Mouse (Mus musculus): ENCODE results near the gene Fstl4. TPM values are rescaled to one million over a fixed set of nuclear protein-coding genes. Genes with fewer than 3 reads are reported as not detected.

Gene Fstl4
- polyA plus RNA-seq, 1 experiment from 2014 or later: 5.7 TPM

DNA sequence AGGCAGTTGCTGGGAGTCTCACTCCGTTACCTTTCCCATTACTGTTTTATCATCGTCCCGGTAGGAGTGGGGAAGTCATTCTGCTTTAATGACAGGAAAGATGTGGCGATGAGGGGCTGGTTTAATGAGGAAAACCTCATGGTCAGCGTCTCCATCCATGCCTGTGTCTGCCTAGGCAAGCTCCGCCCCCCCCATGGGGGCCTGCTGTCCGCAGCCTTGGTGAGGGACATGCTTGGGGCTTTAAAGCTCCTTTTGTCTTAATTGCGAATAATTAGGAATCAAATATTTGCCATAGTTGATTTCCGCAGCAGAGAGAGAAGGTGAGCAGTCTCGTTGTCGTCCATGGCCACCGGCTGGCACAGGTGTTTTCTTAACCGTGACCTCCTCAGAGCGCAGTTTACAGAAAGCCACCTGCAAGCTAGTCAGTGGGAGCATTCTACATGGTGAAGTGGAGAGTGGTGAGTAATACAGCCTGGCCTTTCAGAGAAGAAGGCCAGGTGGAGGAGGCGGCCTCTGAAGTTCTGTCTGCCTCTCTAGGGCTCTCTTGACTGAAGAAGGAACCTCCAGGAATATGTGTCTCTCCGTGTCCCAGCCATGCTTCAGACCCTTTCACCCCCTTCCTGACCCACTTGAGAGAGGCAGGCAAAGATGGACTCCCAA is 232.1 kb downstream of the Fstl4 start:
- Histone ChIP-seq H3K9me3 (replicated peaks) (no peaks in the 10 kb centered on the region), H3K4me1 (replicated peaks) (no peaks in the 10 kb centered on the region), H3K27me3 (no peaks in the 10 kb centered on the region), H3K4me3 (no peak overlapping the region), H3K27ac (no peak overlapping the region), H3K36me3 (no peaks in the 10 kb centered on the region), H3K4me2 (no peak overlapping the region), H3K9ac (no peak overlapping the region)
- ATAC-seq (replicated peaks; ENCODE audit: insufficient number of reproducible peaks, insufficient read depth, low FRiP score, low read depth): no peak
- WGBS: 77% methylated on average over 16 of the region's 16 CpGs

DNA sequence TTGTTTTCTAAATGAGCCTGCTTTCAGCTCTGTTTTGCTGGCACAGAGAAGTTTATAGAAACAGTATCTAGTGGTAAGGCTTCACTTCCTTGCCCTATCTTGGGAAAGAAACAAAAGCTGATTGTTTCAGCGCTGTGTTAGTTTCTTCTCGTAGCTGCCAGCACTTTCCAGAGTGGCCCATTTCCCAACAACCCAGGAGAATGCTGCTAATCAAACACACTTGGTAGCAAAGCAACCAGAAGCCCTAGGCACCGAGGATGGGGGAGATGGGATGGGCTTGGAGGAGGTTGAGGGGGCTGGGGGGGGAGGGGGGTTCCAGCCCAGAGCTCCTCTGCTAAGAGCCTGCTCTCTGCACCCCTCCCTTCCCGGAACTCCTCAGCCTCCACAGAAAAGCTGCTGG is 233.0 kb downstream of the Fstl4 start:
- no peaks in the 10 kb centered on the region for H3K9me3 ChIP-seq (replicated peaks)
- H3K27ac ChIP-seq: no peak overlapping the region
- WGBS: 36% methylated on average over 4 of the region's 4 CpGs
- no peaks in the 10 kb centered on the region for H3K36me3 ChIP-seq
- ATAC-seq (replicated peaks; ENCODE audit: insufficient number of reproducible peaks, insufficient read depth, low FRiP score, low read depth): no peak
- H3K4me3 ChIP-seq: no peak overlapping the region
- H3K9ac ChIP-seq: no peak overlapping the region
- H3K27me3 ChIP-seq: no peaks in the 10 kb centered on the region
- no peaks in the 10 kb centered on the region for H3K4me1 ChIP-seq (replicated peaks)
- H3K4me2 ChIP-seq: no peak overlapping the region

DNA sequence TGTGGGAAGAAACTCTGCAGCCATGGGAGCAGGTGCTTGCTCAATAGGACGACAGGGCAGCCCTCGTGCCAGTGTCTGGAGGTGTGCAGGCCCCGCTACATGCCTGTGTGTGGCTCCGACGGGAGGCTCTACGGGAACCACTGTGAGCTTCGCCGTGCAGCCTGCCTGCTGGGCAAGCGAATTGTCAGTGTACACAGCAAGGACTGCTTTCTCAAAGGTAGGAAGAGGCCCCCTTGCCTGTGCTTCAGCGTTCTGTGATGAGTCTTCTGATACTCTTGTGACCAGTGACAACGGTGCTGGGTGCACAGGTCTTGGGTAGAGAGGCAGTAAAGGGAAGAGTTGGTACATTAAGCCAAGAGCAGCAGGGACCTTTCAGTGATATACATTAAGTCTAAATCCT is 235.8 kb downstream of the Fstl4 start:
- H3K27me3 ChIP-seq: no peaks in the 10 kb centered on the region
- 83% methylated on average over 11 of the region's 11 CpGs for WGBS
- H3K9ac ChIP-seq: no peak overlapping the region
- no peak overlapping the region for H3K4me3 ChIP-seq
- H3K27ac ChIP-seq: no peak overlapping the region
- H3K4me2 ChIP-seq: no peak overlapping the region
- no peaks in the 10 kb centered on the region for H3K36me3 ChIP-seq
- H3K9me3 ChIP-seq (replicated peaks): no peaks in the 10 kb centered on the region
- H3K4me1 ChIP-seq (replicated peaks): no peaks in the 10 kb centered on the region
- ATAC-seq (replicated peaks; ENCODE audit: insufficient number of reproducible peaks, insufficient read depth, low FRiP score, low read depth): no peak

DNA sequence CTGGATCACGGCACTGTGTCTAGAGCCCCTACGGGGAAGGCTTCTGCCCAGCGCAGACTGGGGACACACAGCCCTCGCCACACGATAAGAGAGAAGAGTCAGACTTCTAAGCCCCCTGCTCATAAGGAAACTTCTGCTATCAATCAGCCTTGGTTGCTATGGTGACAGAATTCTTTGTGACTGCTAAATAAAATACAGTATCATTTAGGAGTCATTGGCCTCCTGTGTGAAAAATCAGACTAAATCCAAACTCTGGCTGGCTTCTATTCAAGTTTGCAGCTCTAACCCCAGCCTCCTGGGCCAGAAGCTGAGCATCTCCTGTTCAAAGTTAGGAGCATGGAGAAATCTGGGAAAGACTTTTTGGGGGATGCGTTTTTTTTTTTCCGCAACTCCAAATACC is 238.9 kb downstream of the Fstl4 start:
- Histone ChIP-seq H3K36me3 (no peaks in the 10 kb centered on the region), H3K4me3 (no peak overlapping the region), H3K27ac (no peak overlapping the region), H3K9ac (no peak overlapping the region), H3K27me3 (no peaks in the 10 kb centered on the region), H3K4me1 (replicated peaks) (no peaks in the 10 kb centered on the region), H3K9me3 (replicated peaks) (no peaks in the 10 kb centered on the region), H3K4me2 (no peak overlapping the region)
- ATAC-seq (replicated peaks; ENCODE audit: insufficient number of reproducible peaks, insufficient read depth, low FRiP score, low read depth): no peak
- WGBS: 63% methylated on average over 7 of the region's 7 CpGs

DNA sequence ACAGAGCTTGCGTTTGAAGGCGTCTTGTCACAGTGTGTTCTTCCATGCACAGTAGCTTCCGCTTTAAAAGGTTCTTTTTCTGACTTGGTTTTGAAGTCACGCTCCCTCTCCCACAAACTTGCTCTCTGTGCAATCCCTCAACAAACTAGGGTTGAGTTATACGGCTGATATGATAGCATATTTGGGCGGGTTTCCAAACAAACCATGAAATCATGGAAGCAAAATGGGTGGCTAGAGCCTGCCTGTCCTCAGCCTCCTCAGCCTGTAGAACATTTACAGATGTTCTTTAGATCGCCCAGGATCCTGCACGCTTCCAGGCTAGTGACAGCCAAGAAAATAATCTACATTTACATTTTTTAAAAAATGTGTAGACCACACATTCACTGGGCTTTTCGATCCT is 239.4 kb downstream of the Fstl4 start:
- no peaks in the 10 kb centered on the region for H3K27me3 ChIP-seq
- H3K4me3 ChIP-seq: no peak overlapping the region
- no peak overlapping the region for H3K9ac ChIP-seq
- no peaks in the 10 kb centered on the region for H3K4me1 ChIP-seq (replicated peaks)
- no peak overlapping the region for H3K4me2 ChIP-seq
- H3K27ac ChIP-seq: no peak overlapping the region
- no peaks in the 10 kb centered on the region for H3K9me3 ChIP-seq (replicated peaks)
- no peaks in the 10 kb centered on the region for H3K36me3 ChIP-seq
- ATAC-seq (replicated peaks; ENCODE audit: insufficient number of reproducible peaks, insufficient read depth, low FRiP score, low read depth): no peak
- 66% methylated on average over 9 of the region's 9 CpGs for WGBS

DNA sequence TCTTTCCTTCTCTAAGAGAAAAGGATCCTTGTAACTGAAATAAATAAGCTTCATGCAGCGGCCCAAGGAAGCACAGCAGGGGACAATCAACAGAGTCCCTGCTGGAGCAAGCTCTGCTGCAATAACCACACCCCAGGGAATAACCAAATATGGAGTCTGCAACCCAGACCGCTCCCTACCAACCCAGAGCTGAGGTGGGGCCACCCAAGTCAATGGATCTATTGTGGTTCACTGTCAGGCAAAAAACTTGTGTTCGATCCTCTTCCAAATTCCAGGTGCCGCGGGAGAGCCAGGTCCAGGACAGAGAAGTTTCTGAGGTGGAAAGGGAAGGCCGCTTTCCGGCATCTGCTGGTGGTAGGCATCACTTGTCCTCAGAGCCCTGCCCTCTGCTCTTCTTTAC is 245.2 kb downstream of the Fstl4 start:
- Histone ChIP-seq H3K4me3 (no peak overlapping the region), H3K27me3 (0 out of 2 replicates have a peak, but pooled peaks cover 3% of the 10 kb centered on the region), H3K9me3 (replicated peaks) (no peaks in the 10 kb centered on the region), H3K9ac (no peak overlapping the region), H3K27ac (no peak overlapping the region), H3K36me3 (no peaks in the 10 kb centered on the region), H3K4me2 (no peak overlapping the region), H3K4me1 (replicated peaks) (no peaks in the 10 kb centered on the region)
- 67% methylated on average over 7 of the region's 7 CpGs for WGBS
- ATAC-seq (replicated peaks; ENCODE audit: insufficient number of reproducible peaks, insufficient read depth, low FRiP score, low read depth): no peak

DNA sequence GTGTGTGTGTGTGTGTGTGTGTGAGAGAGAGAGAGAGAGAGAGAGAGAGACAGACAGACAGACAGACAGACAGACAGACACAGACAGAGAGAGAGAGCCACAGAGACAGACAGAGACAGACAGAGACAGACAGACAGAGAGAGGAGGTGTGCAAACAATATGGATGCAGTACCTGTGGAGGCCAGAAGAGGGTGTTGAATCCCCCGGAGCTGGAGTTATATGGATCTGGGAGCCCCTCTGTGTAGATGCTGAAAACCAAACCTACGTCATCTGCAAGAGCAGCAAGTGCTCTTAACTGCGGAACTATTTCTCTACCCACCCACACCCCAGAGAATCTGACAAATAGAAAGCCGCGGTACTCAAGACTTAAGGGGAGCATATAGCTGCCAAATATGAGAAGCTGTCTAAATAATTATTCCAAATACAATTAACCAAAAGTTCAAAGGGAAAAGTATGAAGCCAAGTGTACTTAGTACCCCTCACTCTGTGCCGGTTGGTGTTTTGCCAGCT is 247.6 kb downstream of the Fstl4 start:
- H3K4me3 ChIP-seq: no peak overlapping the region
- H3K36me3 ChIP-seq: no peaks in the 10 kb centered on the region
- H3K27me3 ChIP-seq: 0 out of 2 replicates have a peak, but pooled peaks cover 3% of the 10 kb centered on the region
- ATAC-seq (replicated peaks; ENCODE audit: insufficient number of reproducible peaks, insufficient read depth, low FRiP score, low read depth): no peak
- no peak overlapping the region for H3K9ac ChIP-seq
- no peak overlapping the region for H3K4me2 ChIP-seq
- no peak overlapping the region for H3K27ac ChIP-seq
- no peaks in the 10 kb centered on the region for H3K4me1 ChIP-seq (replicated peaks)
- no peaks in the 10 kb centered on the region for H3K9me3 ChIP-seq (replicated peaks)
- WGBS: 79% methylated on average over 6 of the region's 6 CpGs

DNA sequence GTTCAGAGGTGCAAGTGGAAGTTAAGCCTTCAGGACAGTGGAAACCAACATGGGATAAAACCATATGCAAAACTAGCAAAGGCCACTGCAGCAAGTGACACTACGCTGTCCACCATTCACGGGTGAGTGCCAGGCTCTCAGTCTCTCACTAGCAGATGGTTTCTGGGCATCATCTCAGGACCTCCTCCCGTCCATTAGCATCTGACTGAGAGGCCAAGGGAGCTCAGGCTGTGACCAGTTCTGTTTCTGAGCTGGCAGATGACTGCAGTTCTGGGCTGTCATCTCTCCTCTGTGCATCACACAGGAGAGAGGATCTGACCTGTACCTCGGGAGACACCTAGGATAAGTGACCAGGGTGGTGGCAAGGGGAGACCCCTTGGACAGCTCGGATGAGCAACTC is 249.5 kb downstream of the Fstl4 start:
- H3K9me3 ChIP-seq (replicated peaks): no peaks in the 10 kb centered on the region
- WGBS: 69% methylated on average over 5 of the region's 5 CpGs
- H3K4me1 ChIP-seq (replicated peaks): no peaks in the 10 kb centered on the region
- no peak for ATAC-seq (replicated peaks; ENCODE audit: insufficient number of reproducible peaks, insufficient read depth, low FRiP score, low read depth)
- H3K9ac ChIP-seq: no peak overlapping the region
- no peak overlapping the region for H3K27ac ChIP-seq
- H3K4me3 ChIP-seq: no peak overlapping the region
- no peaks in the 10 kb centered on the region for H3K36me3 ChIP-seq
- 0 out of 2 replicates have a peak, but pooled peaks cover 3% of the 10 kb centered on the region for H3K27me3 ChIP-seq
- H3K4me2 ChIP-seq: no peak overlapping the region

DNA sequence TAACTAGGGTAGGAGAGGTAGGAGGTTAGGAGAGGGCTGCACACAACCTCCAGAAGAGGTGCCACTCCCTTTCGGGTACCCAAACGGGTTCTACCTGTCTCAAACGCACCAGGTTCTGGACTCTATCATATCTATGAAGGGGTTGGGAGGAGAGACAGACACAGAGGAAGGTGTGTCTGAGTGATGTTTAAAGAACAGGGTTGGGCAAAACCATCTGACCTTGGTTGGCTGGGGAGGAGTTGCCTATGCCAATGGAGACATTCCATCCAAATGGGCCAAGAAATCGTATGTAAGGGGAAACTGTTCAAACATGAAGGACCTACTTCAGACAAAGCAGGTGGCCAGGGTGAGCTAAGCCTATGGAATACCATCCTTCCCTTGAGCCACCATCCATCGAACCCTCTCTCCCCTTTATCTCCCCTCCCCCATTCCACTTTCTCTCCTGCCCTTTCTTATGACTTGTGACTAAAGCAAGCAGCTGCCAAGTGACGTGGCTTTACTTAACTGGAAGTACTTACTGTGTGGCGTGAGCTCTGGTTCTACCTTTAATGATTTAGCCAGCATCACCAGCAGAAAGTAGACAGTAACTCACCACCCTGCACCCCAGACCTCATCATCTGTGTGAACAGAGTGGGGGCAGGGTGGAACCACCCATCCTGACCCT is 252.1 kb downstream of the Fstl4 start:
- Histone ChIP-seq H3K27ac (no peak overlapping the region), H3K27me3 (no peaks in the 10 kb centered on the region), H3K4me1 (replicated peaks) (no peaks in the 10 kb centered on the region), H3K4me3 (no peak overlapping the region), H3K36me3 (no peaks in the 10 kb centered on the region), H3K9ac (no peak overlapping the region), H3K4me2 (no peak overlapping the region), H3K9me3 (replicated peaks) (no peaks in the 10 kb centered on the region)
- WGBS: 77% methylated on average over 7 of the region's 7 CpGs
- no peak for ATAC-seq (replicated peaks; ENCODE audit: insufficient number of reproducible peaks, insufficient read depth, low FRiP score, low read depth)

DNA sequence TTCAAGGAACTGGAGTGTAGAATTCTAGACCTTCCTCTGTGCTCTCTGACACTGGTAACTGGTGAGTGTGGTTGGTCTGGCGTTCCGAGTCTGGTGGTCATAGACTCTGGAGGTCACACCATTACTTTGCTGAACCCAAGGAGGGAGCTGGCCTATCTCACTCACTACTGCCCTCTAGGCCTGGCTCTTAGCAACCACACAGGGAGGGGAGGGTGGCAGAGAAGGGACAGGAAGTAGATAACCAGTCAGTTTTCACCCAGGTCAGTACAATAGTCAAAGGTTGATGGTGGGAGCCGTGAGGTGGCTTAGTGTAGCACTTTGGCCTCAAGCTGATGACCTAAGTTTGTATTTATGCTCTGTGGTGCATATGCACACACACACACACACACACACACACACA is 255.1 kb downstream of the Fstl4 start:
- 84% methylated on average over 3 of the region's 3 CpGs for WGBS
- Histone ChIP-seq H3K9ac (no peak overlapping the region), H3K36me3 (no peaks in the 10 kb centered on the region), H3K27me3 (no peaks in the 10 kb centered on the region), H3K4me3 (no peak overlapping the region), H3K9me3 (replicated peaks) (no peaks in the 10 kb centered on the region), H3K4me1 (replicated peaks) (no peaks in the 10 kb centered on the region), H3K4me2 (no peak overlapping the region), H3K27ac (no peak overlapping the region)
- ATAC-seq (replicated peaks; ENCODE audit: insufficient number of reproducible peaks, insufficient read depth, low FRiP score, low read depth): no peak

DNA sequence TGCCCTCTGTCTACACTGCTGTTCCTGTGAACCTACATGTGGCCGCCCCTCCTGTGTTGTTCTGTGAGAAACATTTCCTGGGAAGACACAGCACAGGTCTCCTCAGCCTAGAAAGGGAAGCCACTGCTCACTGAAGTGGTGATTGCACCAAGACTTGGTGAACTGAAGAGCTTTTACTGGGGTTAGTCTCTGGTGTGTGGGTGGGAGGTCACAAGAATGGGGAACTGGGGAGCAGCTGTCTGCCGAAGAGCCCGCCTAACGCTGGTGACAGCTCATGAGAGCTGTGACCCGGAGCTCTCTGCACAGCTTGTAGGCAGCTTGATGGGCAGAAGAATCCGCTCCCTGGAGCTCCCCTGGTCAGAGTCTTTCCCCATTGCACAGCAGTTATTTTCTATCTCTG is 260.0 kb downstream of the Fstl4 start:
- no peaks in the 10 kb centered on the region for H3K27me3 ChIP-seq
- no peaks in the 10 kb centered on the region for H3K4me1 ChIP-seq (replicated peaks)
- no peak overlapping the region for H3K4me3 ChIP-seq
- H3K27ac ChIP-seq: no peak overlapping the region
- no peak for ATAC-seq (replicated peaks; ENCODE audit: insufficient number of reproducible peaks, insufficient read depth, low FRiP score, low read depth)
- no peak overlapping the region for H3K4me2 ChIP-seq
- no peaks in the 10 kb centered on the region for H3K36me3 ChIP-seq
- 44% methylated on average over 6 of the region's 6 CpGs for WGBS
- no peaks in the 10 kb centered on the region for H3K9me3 ChIP-seq (replicated peaks)
- no peak overlapping the region for H3K9ac ChIP-seq

DNA sequence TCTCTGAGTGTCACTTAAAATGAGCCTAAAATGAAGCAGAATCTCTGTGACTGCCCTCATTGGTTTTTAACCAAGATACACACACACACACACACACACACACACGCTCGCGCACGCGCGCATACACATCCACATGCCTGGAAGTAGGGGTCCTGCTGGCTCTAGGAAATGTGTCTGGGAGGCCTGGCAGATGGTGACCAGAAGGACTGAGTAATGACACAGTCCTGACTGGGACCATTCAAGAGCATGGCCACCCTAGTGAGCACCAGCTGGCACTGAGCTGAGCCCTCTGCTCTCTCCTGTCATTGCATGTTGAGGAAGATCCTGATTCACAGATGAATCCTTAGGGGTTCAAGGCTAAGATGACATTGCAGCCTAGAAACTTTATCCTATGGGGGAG is 261.3 kb downstream of the Fstl4 start:
- H3K9me3 ChIP-seq (replicated peaks): no peaks in the 10 kb centered on the region
- 99% methylated on average over 6 of the region's 6 CpGs for WGBS
- no peaks in the 10 kb centered on the region for H3K27me3 ChIP-seq
- no peak overlapping the region for H3K4me3 ChIP-seq
- H3K4me2 ChIP-seq: no peak overlapping the region
- H3K36me3 ChIP-seq: no peaks in the 10 kb centered on the region
- H3K4me1 ChIP-seq (replicated peaks): no peaks in the 10 kb centered on the region
- H3K9ac ChIP-seq: no peak overlapping the region
- ATAC-seq (replicated peaks; ENCODE audit: insufficient number of reproducible peaks, insufficient read depth, low FRiP score, low read depth): no peak
- H3K27ac ChIP-seq: no peak overlapping the region

Data from heart, embryonic 15.5 days (tissue).